Mouse (Mus musculus) myocyte (in vitro differentiated cells): ENCODE data around the gene Shf. TPM values are rescaled to one million over a fixed set of nuclear protein-coding genes. Genes with fewer than 3 reads are reported as not detected.

Experiments
- H3K27me3 ChIP-seq: one replicate; pipeline ENCODE4 v1.6.1; 2011; ENCODE audit not compliant: control insufficient read depth, insufficient read depth, insufficient read length
- H3K36me3 ChIP-seq: one replicate; pipeline ENCODE4 v1.6.1; 2011; ENCODE audit not compliant: control insufficient read depth, insufficient read depth
- H3K4me2 ChIP-seq: one replicate; pipeline ENCODE4 v1.6.1; 2011; ENCODE audit warnings: low read depth, control low read depth
- H3K4me3 ChIP-seq: one replicate; pipeline ENCODE4 v1.5.1; 2011; ENCODE audit warnings: mild to moderate bottlenecking, control low read depth, moderate library complexity
- H3K79me2 ChIP-seq: one replicate; pipeline ENCODE4 v1.6.1; 2011; ENCODE audit not compliant: control insufficient read depth, insufficient read depth
- H3ac ChIP-seq: one replicate; pipeline ENCODE4 v1.6.1; 2011; ENCODE audit not compliant: control insufficient read depth, insufficient read length
- CEBPB ChIP-seq: IDR thresholded peaks from 2 replicates; pipeline ENCODE4 v1.6.1; 2011; ENCODE audit warnings: mild to moderate bottlenecking, moderate library complexity; ENCODE audit not compliant: poor library complexity, insufficient read depth, severe bottlenecking
- E2F4 ChIP-seq: IDR thresholded peaks from one replicate; pipeline ENCODE4 v1.6.1; 2011; ENCODE audit warnings: mild to moderate bottlenecking, control low read depth, moderate library complexity; ENCODE audit not compliant: insufficient read depth
- MAX ChIP-seq: IDR thresholded peaks from one replicate; pipeline ENCODE4 v1.6.1; 2011; ENCODE audit warnings: low read depth, mild to moderate bottlenecking, control low read depth
- MYOD1 ChIP-seq, 3 experiments: IDR thresholded peaks; one replicate each; pipeline ENCODE4 v1.6.1; 2011; ENCODE audit warnings: control low read depth in 2 of 3, low read depth in 2 of 3, mild to moderate bottlenecking in 2 of 3, moderate library complexity in 1 of 3; ENCODE audit not compliant: insufficient read length in 2 of 3, control insufficient read depth in 1 of 3
- MYOG ChIP-seq, 3 experiments: IDR thresholded peaks; one replicate each; pipeline ENCODE4 v1.6.1; 2011; ENCODE audit warnings: control low read depth in 2 of 3, low read depth in 2 of 3, mild to moderate bottlenecking in 2 of 3; ENCODE audit not compliant: insufficient read length in 2 of 3, control insufficient read depth in 1 of 3, insufficient read depth in 1 of 3
- POLR2A ChIP-seq: IDR thresholded peaks from one replicate; pipeline ENCODE4 v1.6.1; 2011; ENCODE audit warnings: low read depth, mild to moderate bottlenecking, control low read depth, moderate library complexity; ENCODE audit not compliant: insufficient read length
- POLR2AphosphoS2 ChIP-seq: IDR thresholded peaks from one replicate; pipeline ENCODE4 v1.6.1; 2011; ENCODE audit warnings: low read depth, control low read depth; ENCODE audit not compliant: insufficient read length
- REST ChIP-seq: IDR thresholded peaks from one replicate; pipeline ENCODE4 v1.6.1; 2011; ENCODE audit warnings: mild to moderate bottlenecking, control low read depth, moderate library complexity; ENCODE audit not compliant: insufficient read depth, insufficient read length
- SRF ChIP-seq: IDR thresholded peaks from one replicate; pipeline ENCODE4 v1.6.1; 2011; ENCODE audit warnings: low read depth; ENCODE audit not compliant: control insufficient read depth, insufficient read length
- TCF12 ChIP-seq: IDR thresholded peaks from one replicate; pipeline ENCODE4 v1.6.1; 2011; ENCODE audit warnings: mild to moderate bottlenecking, control low read depth; ENCODE audit not compliant: poor library complexity, insufficient read depth, severe bottlenecking
- TCF3 ChIP-seq: IDR thresholded peaks from one replicate; pipeline ENCODE4 v1.6.1; 2011; ENCODE audit warnings: low read depth, control low read depth; ENCODE audit not compliant: insufficient read length
- USF1 ChIP-seq: IDR thresholded peaks from one replicate; pipeline ENCODE4 v1.6.1; 2011; ENCODE audit warnings: low read depth, mild to moderate bottlenecking, control low read depth, moderate library complexity
- polyA plus RNA-seq: library from polyadenylated mRNA; unstranded; fragments of >200 nt; fragmentation: generic; extraction: Trizol; gene quantifications from one replicate; pipeline ENCODE4 v1.2.1, GENCODE M21; 2012; ENCODE audit warnings: missing spikeins

The Shf gene
- polyA plus RNA-seq, 1 experiment, result 48.5 TPM

DNA sequence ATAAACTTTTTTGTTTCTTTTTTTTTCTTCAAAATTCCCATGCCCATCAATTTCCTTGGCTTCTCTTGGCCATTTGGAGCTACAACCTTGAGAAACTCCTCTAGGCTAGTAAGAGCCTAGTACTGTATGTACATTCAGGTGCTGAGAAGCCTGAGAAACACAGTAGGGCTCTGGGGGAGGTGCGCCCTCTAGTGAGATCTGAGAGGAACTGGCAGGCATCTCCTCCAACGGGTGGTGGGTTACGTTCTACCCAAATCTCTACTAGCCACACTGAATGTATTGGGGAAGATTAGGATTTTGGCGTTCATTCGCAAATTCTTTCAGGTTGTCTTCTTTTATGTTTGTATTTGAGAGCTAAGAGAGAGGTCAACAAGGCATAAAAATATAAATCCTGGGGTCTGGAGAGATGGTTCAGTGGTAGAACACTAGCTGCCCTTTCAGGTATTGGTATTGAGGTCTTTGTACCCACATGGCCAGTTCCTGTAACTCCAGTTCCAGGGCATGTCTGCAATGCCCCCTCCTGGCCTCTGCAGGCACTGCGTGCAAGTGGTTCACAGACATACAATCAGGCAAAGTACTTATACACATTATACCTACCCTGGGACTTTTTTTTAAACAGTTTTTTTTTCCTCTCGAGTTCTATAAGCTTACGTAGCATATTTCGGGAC, 66.3 kb downstream of the Shf start:
- TF ChIP-seq TCF3 (no peak), CEBPB (no peak), MAX (no peak), MYOD1 (IDR thresholded peaks at IDR 0.05; ENCODE audit: control insufficient read depth in 1 of 3, insufficient read length in 2 of 3, low read depth in 2 of 3) (no peak), REST (no peak), SRF (no peak), POLR2AphosphoS2 (no peak), USF1 (no peak), MYOG (IDR thresholded peaks at IDR 0.05; ENCODE audit: control insufficient read depth in 1 of 3, insufficient read depth in 1 of 3, insufficient read length in 2 of 3, low read depth in 2 of 3) (no peak), TCF12 (no peak), POLR2A (no peak), E2F4 (no peak)
- Histone ChIP-seq H3K79me2 (no peaks in the 10 kb centered on the region), H3K27me3 (peaks cover 4% of the 10 kb centered on the region), H3K4me3 (no peak overlapping the region), H3K36me3 (no peaks in the 10 kb centered on the region), H3ac (no peak overlapping the region), H3K4me2 (no peak overlapping the region)

DNA sequence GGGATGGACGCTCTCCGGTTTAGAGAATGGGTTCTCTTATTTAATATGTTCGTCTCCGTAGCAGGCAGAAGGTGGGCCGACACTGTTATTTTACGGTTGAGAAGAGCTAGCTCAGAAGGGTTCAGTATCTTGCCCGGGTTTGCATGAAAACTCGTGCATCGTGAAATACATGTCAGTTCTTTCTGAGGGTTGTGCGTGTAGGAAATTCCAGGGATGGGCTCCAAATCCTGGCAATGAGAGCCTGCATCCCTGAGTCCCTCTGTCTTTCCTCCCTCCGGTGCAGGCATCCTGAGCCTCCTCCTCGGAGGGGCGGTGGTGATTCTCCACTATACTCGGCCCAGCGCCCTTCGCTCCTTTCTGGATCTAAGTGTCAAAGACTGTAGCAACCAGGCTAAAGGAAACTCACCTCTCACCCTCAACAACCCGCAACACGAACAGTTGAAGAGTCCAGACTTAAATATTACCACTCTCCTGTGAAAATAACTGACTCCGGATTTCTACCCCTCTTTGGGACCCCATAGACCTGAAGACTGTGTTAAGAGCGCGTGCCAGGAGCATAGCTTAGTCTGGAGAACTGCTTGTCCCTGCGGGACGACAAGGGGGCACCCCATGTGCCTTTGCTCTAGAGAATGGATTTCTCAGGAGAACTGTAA, 66.9 kb downstream of the Shf start:
- H3ac ChIP-seq, result no peak overlapping the region
- TF ChIP-seq TCF12 (no peak), MYOD1 (IDR thresholded peaks at IDR 0.05; ENCODE audit: control insufficient read depth in 1 of 3, insufficient read length in 2 of 3, low read depth in 2 of 3) (no peak), POLR2AphosphoS2 (no peak), SRF (no peak), TCF3 (no peak), MAX (no peak), CEBPB (no peak), POLR2A (no peak), REST (no peak)
- no peak overlapping the region for H3K4me2 ChIP-seq
- H3K79me2 ChIP-seq, result no peaks in the 10 kb centered on the region
- H3K36me3 ChIP-seq, result no peaks in the 10 kb centered on the region
- no peak overlapping the region for H3K4me3 ChIP-seq
- H3K27me3 ChIP-seq, result peaks cover 11% of the 10 kb centered on the region

- no peaks in the 10 kb centered on the region for H3K36me3 ChIP-seq
- H3K4me2 ChIP-seq, result no peak overlapping the region
- TF ChIP-seq TCF12, result no peak
- no peak overlapping the region for H3K4me3 ChIP-seq
- H3ac ChIP-seq, result no peak overlapping the region
- H3K27me3 ChIP-seq, result peaks cover 13% of the 10 kb centered on the region
- H3K79me2 ChIP-seq, result no peaks in the 10 kb centered on the region
Measured at GRCm38 (mm10) chr2:122301081-122301920, 67.7 kb downstream of the Shf start.

- no peak overlapping the region for H3ac ChIP-seq
- no peaks in the 10 kb centered on the region for H3K79me2 ChIP-seq
- TF ChIP-seq TCF3 (no peak), POLR2AphosphoS2 (no peak), REST (no peak), MYOD1 (IDR thresholded peaks at IDR 0.05; ENCODE audit: control insufficient read depth in 1 of 3, insufficient read length in 2 of 3, low read depth in 2 of 3) (no peak), SRF (no peak), USF1 (no peak), E2F4 (no peak), MAX (no peak), POLR2A (no peak), TCF12 (no peak), CEBPB (no peak), MYOG (IDR thresholded peaks at IDR 0.05; ENCODE audit: control insufficient read depth in 1 of 3, insufficient read depth in 1 of 3, insufficient read length in 2 of 3, low read depth in 2 of 3) (no peak)
- no peak overlapping the region for H3K4me2 ChIP-seq
- no peaks in the 10 kb centered on the region for H3K36me3 ChIP-seq
- H3K4me3 ChIP-seq, result no peak overlapping the region
- H3K27me3 ChIP-seq, result peaks cover 13% of the 10 kb centered on the region
Measured at GRCm38 (mm10) chr2:122300656-122301020, 68.3 kb downstream of the Shf start.

DNA sequence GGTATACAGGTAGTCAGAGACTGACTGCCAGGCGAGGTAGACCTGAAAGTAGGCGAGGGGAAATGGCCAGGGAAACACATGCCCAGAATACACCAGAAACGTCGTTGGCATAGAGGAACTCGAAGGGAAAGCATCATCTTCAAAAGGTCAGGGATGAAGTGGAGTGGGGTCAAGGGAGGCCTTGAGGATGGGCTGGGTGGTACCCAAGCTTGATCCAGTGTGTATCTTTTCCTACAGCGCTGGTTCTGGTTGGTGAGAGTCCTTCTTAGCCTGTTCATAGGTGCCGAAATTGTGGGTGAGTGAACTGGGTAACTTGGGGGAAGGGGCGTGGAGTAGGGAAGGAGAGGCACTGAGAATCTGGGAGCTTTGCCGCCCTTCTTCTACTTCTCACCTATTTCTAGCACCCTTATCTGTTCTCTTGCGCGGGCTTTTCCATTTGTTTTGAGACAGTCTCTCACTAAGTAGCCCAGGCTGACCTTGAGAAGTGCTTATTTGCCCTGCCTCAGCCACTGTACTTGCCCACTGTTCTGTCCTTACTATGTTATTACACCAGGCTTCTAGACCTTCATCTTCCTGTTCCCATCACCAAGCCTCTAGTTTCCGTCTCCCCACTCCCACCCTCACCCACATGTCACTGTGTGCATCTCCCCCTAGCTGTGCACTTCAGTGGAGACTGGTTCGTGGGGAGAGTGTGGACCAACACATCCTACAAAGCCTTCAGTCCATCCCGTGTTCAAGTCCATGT, 68.9 kb downstream of the Shf start:
- peaks cover 13% of the 10 kb centered on the region for H3K27me3 ChIP-seq

More for the DNA sequence above, 68.9 kb downstream of the Shf start:
- Histone ChIP-seq H3K36me3 (no peaks in the 10 kb centered on the region), H3K79me2 (no peaks in the 10 kb centered on the region), H3K4me2 (no peak overlapping the region), H3K4me3 (no peak overlapping the region), H3ac (no peak overlapping the region)
- TF ChIP-seq TCF3, result no peak
- TF ChIP-seq CEBPB, result no peak
- TF ChIP-seq USF1, result no peak
- TF ChIP-seq POLR2AphosphoS2, result no peak
- TF ChIP-seq TCF12, result no peak
- no peak for TF ChIP-seq SRF
- TF ChIP-seq REST, result no peak
- no peak for TF ChIP-seq MYOD1 (IDR thresholded peaks at IDR 0.05; ENCODE audit: control insufficient read depth in 1 of 3, insufficient read length in 2 of 3, low read depth in 2 of 3)
- TF ChIP-seq MAX, result no peak
- no peak for TF ChIP-seq E2F4
- TF ChIP-seq MYOG (IDR thresholded peaks at IDR 0.05; ENCODE audit: control insufficient read depth in 1 of 3, insufficient read depth in 1 of 3, insufficient read length in 2 of 3, low read depth in 2 of 3), result no peak
- no peak for TF ChIP-seq POLR2A
